Mouse (Mus musculus) cerebellum, adult 11 months (tissue): ENCODE data around the gene Magi2.

Source experiments
- DNase-seq: peaks from one replicate; pipeline ENCODE4 v3.0.0; 2022

The Magi2 gene

GRCm38 (mm10) chr5:20082368-20082767 lies 855.5 kb downstream of the Magi2 start:
- no peak for DNase-seq

- DNase-seq: no peak
Measured at GRCm38 (mm10) chr5:20087083-20087482, 860.2 kb downstream of the Magi2 start.

- no peak for DNase-seq
Measured at GRCm38 (mm10) chr5:20103869-20104268, 877.0 kb downstream of the Magi2 start.

GRCm38 (mm10) chr5:20104496-20104895 lies 877.7 kb downstream of the Magi2 start:
- no peak for DNase-seq

GRCm38 (mm10) chr5:20109496-20109895 lies 882.7 kb downstream of the Magi2 start:
- DNase-seq: peak; percentile 26

- DNase-seq: no peak
Measured at GRCm38 (mm10) chr5:20117156-20117555, 890.3 kb downstream of the Magi2 start.

- DNase-seq: no peak
Measured at GRCm38 (mm10) chr5:20140235-20140634, 913.4 kb downstream of the Magi2 start.

- no peak for DNase-seq
Measured at GRCm38 (mm10) chr5:20140662-20141444, 914.0 kb downstream of the Magi2 start.

- DNase-seq: no peak
Measured at GRCm38 (mm10) chr5:20153359-20154125, 926.7 kb downstream of the Magi2 start.

- no peak for DNase-seq
Measured at GRCm38 (mm10) chr5:20196765-20197164, 969.9 kb downstream of the Magi2 start.

GRCm38 (mm10) chr5:20197395-20197794 lies 970.6 kb downstream of the Magi2 start:
- DNase-seq: no peak

DNA sequence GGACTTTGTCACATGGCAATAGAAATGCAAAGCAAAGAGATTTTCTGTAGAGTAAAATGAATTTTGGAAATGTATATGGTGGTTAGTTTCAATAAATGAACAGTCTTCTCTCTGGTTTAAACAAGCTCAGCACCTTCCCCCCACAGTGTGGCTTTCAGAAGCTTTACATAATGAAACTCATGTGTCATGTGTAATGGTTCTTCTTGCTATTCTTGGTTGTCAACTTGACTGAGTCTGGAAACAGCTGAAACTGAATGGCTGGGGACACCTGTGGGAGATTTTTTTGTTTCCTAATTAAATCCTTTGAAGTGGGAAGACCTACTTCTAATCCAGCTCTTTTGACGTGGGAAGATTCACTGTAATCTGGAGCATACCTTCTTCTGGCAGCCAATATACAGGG lies 974.5 kb downstream of the Magi2 start:
- no peak for DNase-seq

DNA sequence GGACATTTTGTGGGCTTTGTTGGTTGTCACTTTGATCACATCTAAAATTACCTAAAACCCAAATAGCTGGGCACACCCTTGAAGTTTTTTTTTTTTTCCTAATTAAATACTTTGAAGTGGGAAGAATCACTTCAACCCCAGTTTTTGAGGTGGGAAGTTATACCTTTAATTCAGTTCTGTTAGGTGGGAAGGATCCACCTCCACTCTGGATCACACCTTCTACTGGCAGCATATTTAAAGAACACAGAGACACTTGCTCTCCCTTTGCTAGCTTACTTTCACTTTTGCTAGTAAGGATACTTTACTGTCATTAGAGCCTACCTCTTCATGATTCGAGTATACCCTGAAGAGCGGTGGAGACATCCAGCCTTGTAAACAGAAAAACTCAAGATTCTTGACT lies 981.3 kb downstream of the Magi2 start:
- no peak for DNase-seq

- DNase-seq: no peak
Measured at GRCm38 (mm10) chr5:20213299-20213698, 986.5 kb downstream of the Magi2 start.

DNA sequence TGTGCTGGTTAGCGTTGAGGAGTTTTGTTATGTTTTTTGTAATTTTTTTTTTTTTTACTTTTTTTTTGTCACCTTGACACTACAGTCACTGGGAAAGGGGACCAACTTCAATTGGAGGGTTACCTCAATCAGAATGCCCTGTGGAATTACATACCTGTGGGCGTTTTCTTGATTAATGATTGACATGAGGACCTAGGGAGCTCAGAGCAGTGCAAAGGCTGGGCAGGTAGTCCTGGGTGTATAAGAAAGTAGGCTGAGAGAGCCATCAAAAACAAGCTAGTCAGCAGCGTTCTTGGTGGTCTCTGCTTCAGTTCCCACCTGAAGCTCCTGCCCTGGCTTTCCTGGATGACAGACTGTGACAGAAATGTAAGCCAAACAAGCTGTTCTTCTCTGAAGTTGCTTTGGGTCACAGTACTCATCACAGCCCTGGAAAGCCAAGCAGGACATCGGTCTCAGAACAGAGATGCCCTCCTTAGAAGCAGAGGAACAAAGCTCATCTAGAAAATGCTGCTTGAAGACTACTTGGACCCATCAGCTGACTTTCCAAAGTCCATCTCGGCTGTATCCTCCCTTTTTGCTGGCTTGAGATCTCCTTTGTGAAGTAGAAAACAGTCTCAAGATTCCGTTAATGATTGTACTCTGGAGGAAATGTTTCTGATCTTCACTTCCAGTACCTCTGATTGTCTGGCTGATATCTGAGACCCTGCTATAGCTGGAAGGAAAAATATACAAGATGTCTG lies 999.8 kb downstream of the Magi2 start:
- DNase-seq: no peak

DNA sequence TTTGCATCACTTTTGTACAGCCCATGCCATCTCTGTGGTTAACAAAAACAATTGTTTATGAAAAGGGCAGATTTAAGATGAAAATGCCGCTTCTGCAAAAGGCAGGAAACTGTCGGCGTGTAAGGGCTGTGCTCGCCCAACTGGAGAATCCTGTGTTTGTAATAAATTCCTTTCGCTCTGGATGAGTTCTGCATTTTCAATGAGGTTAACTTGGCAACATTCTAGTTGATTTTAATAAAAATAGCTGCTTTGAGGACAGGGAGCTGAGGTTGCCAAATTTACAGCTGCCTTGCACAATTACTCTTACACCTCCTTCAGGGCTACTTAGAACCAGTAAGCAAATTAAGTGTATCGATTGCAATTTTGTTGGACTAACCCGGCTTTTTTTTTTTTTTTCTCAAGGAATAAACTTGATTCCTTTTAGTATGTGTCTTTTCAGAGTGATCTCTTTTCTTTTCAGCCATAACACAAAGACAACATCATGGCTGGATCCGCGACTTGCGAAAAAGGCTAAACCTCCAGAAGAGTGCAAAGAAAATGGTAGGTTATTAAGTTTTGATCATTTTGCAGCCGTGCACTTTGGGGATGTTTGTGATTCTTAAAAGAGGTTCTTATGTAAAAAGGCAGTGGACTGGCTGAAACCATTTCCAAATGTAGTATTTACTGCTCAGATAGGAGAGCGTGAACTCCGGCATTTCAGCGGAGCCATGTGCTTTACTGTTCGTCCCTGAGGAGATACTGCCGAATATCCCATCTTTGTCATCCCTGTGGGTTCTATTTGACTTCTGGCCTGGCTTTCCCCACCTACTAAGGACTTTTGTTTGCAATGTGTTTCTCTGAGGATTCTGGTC lies 1001.3 kb downstream of the Magi2 start:
- no peak for DNase-seq

DNA sequence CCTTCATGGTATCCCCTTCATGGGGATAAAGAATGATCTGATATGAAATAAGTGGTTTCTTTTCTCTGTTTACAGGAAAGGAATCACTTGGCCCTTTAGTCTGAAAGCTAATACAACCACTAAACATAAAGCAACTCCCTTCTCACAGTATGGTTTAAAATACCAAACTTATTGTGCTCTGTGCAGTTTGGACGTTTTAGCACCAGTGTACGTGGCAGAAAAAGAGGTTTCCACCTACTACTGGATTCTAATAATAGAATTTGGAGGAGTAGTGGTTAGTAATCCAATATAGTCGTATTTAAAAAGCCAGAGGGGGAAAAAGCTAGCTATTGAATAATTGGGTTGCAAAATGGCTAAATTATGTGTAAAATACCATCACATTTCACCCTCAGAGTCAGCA lies 1005.1 kb downstream of the Magi2 start:
- DNase-seq: no peak

GRCm38 (mm10) chr5:20241523-20241922 lies 1014.7 kb downstream of the Magi2 start:
- no peak for DNase-seq

DNA sequence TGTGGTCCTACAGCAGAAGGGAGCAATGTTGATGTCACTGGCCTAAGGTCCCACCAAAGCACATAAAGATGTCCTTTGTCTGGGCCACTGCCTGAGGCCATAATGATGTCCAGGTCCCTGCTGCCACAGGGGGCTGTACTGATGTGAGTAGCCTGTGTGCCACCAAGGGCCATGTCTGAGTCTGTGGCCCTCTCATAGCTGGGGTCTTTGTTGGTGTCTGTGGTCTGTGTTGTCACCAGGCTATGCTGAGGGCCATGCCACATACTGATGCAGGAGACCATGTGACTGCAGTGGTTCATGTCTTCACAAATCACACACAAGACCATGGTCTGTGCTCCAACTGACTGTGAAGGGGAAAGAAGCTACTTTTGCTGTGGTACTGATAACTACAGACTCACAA lies 1015.7 kb downstream of the Magi2 start:
- no peak for DNase-seq

DNA sequence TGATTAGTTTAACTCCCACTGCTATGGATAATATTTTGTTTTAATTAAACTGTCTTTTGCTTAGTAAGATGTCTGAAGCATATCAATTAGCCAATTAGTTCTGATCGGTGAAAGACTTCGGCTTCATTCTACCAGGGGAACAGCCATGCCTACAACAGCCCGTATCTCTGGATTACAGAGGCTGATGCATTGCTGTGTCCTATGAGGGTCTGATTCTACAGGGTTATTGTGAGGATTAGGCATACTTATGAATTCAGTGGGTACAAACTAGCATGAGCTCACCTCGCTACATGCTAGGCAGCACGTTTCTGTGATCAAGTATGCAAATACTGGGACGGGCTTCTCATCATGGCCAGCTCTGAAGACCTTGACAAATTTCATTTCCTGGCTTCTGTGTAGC lies 1022.5 kb downstream of the Magi2 start:
- DNase-seq: no peak

GRCm38 (mm10) chr5:20251541-20251940 lies 1024.7 kb downstream of the Magi2 start:
- DNase-seq: no peak

GRCm38 (mm10) chr5:20256150-20256868 lies 1029.5 kb downstream of the Magi2 start:
- DNase-seq: no peak
